In genomic region chr11:7062566-7062965, GRCm38 (mm10) we compare ENCODE assay signal across 11 mouse cellular contexts. TPM values are rescaled to one million over a fixed set of nuclear protein-coding genes. Genes with fewer than 3 reads are reported as not detected.
DNase-seq lines count a peak whose midpoint lies in the region; ATAC-seq and TF ChIP-seq lines count a peak whose summit lies in the region.
"Had no signal": no experiment of that assay in that cellular context is flagged by ENCODE, and none has a peak within 500 bp of the region (broad histone marks: within the 10 kb centered on the region; RNA-seq: fewer than 3 reads in every experiment).

No protein-coding gene starts in this region.

- H3K4me3 ChIP-seq in kidney, embryonic 14.5 days (ENCODE audit: low read length): peak overlapping the region; percentile 52
- peak overlapping the region; percentile 70 for H3K4me3 ChIP-seq in forebrain, postnatal 0 days (ENCODE audit: low read depth, low read length)
- peak overlapping the region; percentile 54 for H3K4me3 ChIP-seq in midbrain, embryonic 14.5 days (replicated peaks; ENCODE audit: low read depth, low read length)

- peaks cover 49% of the 10 kb centered on the region for H3K27me3 ChIP-seq in kidney, embryonic 14.5 days (ENCODE audit: control insufficient read depth, insufficient read depth, low read length)
- peaks cover 3% of the 10 kb centered on the region; the same call in 1 of the 2 replicates for H3K27me3 ChIP-seq in forebrain, postnatal 0 days (ENCODE audit: insufficient read depth, low read length)
- peaks cover 27% of the 10 kb centered on the region for H3K27me3 ChIP-seq in midbrain, embryonic 14.5 days (ENCODE audit: control insufficient read depth, insufficient read depth, low read length)
- H3K27me3 ChIP-seq: Patski had no signal

- peak overlapping the region; percentile 89 for H3K4me2 ChIP-seq in kidney, embryonic 14.5 days (replicated peaks; ENCODE audit: low read depth, low read length)
- H3K4me2 ChIP-seq in forebrain, postnatal 0 days (ENCODE audit: low read depth): peak overlapping the region; percentile 80
- peak overlapping the region; percentile 72 for H3K4me2 ChIP-seq in midbrain, embryonic 14.5 days (ENCODE audit: low read length)

- DNase-seq in kidney, adult 11 months: no peak
- peak; percentile 31 for DNase-seq in embryo, embryonic 11 days
- DNase-seq in forebrain, postnatal 0 days: no peak
- peak; percentile 50 for DNase-seq in midbrain, embryonic 14.5 days
- DNase-seq in gastrocnemius, adult 18-20 months (ENCODE audit: low spot score): no peak
- DNase-seq in ovary, postnatal 36 days (ENCODE audit: low spot score): no peak
- DNase-seq in yolk sac, embryonic 10.5 days (ENCODE audit: low spot score): no peak

- H3K9ac ChIP-seq in kidney, embryonic 14.5 days (ENCODE audit: low read depth, low read length): no peak overlapping the region
- peak overlapping the region; percentile 81 for H3K9ac ChIP-seq in forebrain, postnatal 0 days
- H3K9ac ChIP-seq in midbrain, embryonic 14.5 days (replicated peaks; ENCODE audit: low read length): peak overlapping the region; percentile 65

- H3K9me3 ChIP-seq in kidney, embryonic 14.5 days (ENCODE audit: control insufficient read depth, low read length): no peaks in the 10 kb centered on the region
- no peaks in the 10 kb centered on the region for H3K9me3 ChIP-seq in forebrain, postnatal 0 days (ENCODE audit: low read length)
- H3K9me3 ChIP-seq in midbrain, embryonic 14.5 days (ENCODE audit: control insufficient read depth, low read length): no peaks in the 10 kb centered on the region

- no peak for ATAC-seq in kidney, embryonic 14.5 days (ENCODE audit: low FRiP score, low TSS enrichment)
- no peak for ATAC-seq in forebrain, postnatal 0 days
- ATAC-seq in midbrain, embryonic 14.5 days (ENCODE audit: low FRiP score, low TSS enrichment): no peak; the same call in 1 of the 2 replicates

- TF ChIP-seq CTCF in forebrain, postnatal 0 days (IDR thresholded peaks at IDR 0.05; ENCODE audit: low read depth): no peak

- H3K4me1 ChIP-seq in kidney, embryonic 14.5 days (ENCODE audit: control insufficient read depth, insufficient read depth, low read length): peaks cover 2% of the 10 kb centered on the region; the same call in 1 of the 2 replicates
- H3K4me1 ChIP-seq in forebrain, postnatal 0 days (ENCODE audit: insufficient read depth): no peaks in the 10 kb centered on the region
- peaks cover 24% of the 10 kb centered on the region for H3K4me1 ChIP-seq in midbrain, embryonic 14.5 days (ENCODE audit: control insufficient read depth, insufficient read depth, low read length)

- H3K27ac ChIP-seq in kidney, embryonic 14.5 days (ENCODE audit: low read depth, low read length): no peak overlapping the region
- peak overlapping the region; percentile 66; the same call in 1 of the 2 replicates for H3K27ac ChIP-seq in forebrain, postnatal 0 days (ENCODE audit: low read depth, low read length)
- no peak overlapping the region for H3K27ac ChIP-seq in midbrain, embryonic 14.5 days (replicated peaks; ENCODE audit: low read depth, low read length)

- 13% methylated on average over 10 of the region's 10 CpGs for WGBS in kidney, embryonic 14.5 days
- 6% methylated on average over 10 of the region's 10 CpGs for WGBS in forebrain, postnatal 0 days
- WGBS in midbrain, embryonic 14.5 days: 8% methylated on average over 10 of the region's 10 CpGs

- no peaks in the 10 kb centered on the region for H3K36me3 ChIP-seq in kidney, embryonic 14.5 days (ENCODE audit: control insufficient read depth, insufficient read depth, low read length)
- H3K36me3 ChIP-seq in forebrain, postnatal 0 days (ENCODE audit: insufficient read depth): no peaks in the 10 kb centered on the region
- no peaks in the 10 kb centered on the region for H3K36me3 ChIP-seq in midbrain, embryonic 14.5 days (ENCODE audit: control insufficient read depth, insufficient read depth, low read length)

RNA-seq across cellular contexts. Expression of gene Adcy1, which starts 0.7 kb away (rescaled TPM):
- polyA plus RNA-seq in kidney, embryonic 14.5 days (2014; fragmentation: Nextera tagmentation; extraction: Ambion mirVana): 1.2 and 2.3 TPM in 2 replicates
- total RNA-seq in forebrain, postnatal 0 days (2014; rRNA removed): 115 and 159 TPM in 2 replicates
- 12.6 and 13.6 TPM in 2 replicates for polyA plus RNA-seq in forebrain, postnatal 0 days (2015; fragmentation: Nextera tagmentation; extraction: Ambion mirVana)
- 9.9 and 10.7 TPM in 2 replicates for polyA plus RNA-seq in midbrain, embryonic 14.5 days (2014; fragmentation: Nextera tagmentation; extraction: Ambion mirVana)
- total RNA-seq in gastrocnemius, adult 18-20 months (2021): under 1 TPM; 0.48 to 0.59 TPM
- total RNA-seq: common myeloid progenitor, adult 5-6 weeks; megakaryocyte progenitor cell, adult 5-6 weeks had no signal

Comparison
In these comparisons a context has a peak if more than half of its experiments do, and no peak if none do; other contexts are left out.
1. DNase-seq: peak in embryo, embryonic 11 days (single experiment) and midbrain, embryonic 14.5 days (single experiment); none in kidney, adult 11 months (single experiment), forebrain, postnatal 0 days (single experiment), gastrocnemius, adult 18-20 months (single experiment), ovary, postnatal 36 days (single experiment) and yolk sac, embryonic 10.5 days (single experiment).
2. Peak in every context shown above with its lines, with median percentiles within 50 percentile points of each other: H3K4me2 ChIP-seq and H3K4me3 ChIP-seq.